Mouse (Mus musculus): ENCODE data around the gene Vrk1. TPM values are rescaled to one million over a fixed set of nuclear protein-coding genes. Genes with fewer than 3 reads are reported as not detected.
A peak's percentile ranks its signal among the peaks of the same experiment; 100 is the strongest.

Vrk1 gene
- total and polyA plus RNA-seq, 3 experiments, result 55.2 to 124 (median 69.1) TPM

DNA sequence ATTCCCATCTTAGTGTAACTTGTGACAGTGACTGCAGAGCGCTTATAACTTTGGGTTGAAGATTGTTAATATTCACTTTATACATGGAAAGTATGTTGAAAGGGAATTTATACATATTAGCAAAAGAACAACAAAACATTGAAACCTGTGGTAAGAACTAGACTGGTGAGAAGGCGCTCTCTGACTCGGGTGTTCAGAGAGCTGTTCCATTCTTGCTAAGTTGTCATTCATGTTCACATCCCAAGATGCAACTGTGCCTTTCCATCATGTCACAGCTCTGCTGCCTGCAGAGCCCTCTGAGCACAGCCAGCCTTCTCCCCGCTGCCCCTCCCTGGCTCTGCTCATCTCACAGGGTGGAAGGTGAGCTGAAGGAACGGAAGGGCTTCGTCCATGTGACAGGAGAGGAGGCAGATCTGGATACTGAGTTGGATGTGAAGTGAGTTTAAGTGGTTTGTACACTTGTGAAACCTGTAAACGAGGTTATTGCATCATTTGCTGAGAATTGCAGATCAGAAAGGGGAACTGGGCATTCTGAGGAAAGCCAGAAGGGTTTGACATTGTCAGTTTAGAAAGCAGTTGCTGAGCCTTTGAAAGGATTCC is 20.2 kb downstream of the Vrk1 start:
- Histone ChIP-seq H3K9ac (ENCODE audit: insufficient read depth, low read depth) (peak overlapping the region; percentile 54; the same call in 1 of the 2 replicates), H3K9me3 (replicated peaks; ENCODE audit: low read length) (peaks cover 6% of the 10 kb centered on the region), H3K27me3 (replicated peaks) (no peaks in the 10 kb centered on the region), H3K27ac (ENCODE audit: insufficient read depth, low read depth) (peak overlapping the region; percentile 95), H3K4me3 (replicated peaks in 1 of 3; ENCODE audit: low read depth in 2 of 3, low read length in 2 of 3, poor library complexity in 1 of 3) (peak overlapping the region in 2 of 3 experiments; percentile 1 to 34), H3K36me3 (replicated peaks in 1 of 2; ENCODE audit: control insufficient read depth in 1 of 2, insufficient read depth in 1 of 2, low read length in 1 of 2) (peaks cover 4 to 44% of the 10 kb centered on the region in 2 experiments), H3K4me1 (ENCODE audit: control insufficient read depth in 1 of 2, insufficient read depth in 2 of 2) (peaks cover 20 to 75% of the 10 kb centered on the region in 2 experiments), H3K79me2 (replicated peaks; ENCODE audit: control insufficient read depth, extremely low read depth, insufficient read depth, poor library complexity, severe bottlenecking) (peaks cover 46% of the 10 kb centered on the region), H3K4me2 (ENCODE audit: insufficient read depth, low read depth, poor library complexity, severe bottlenecking) (peak overlapping the region; percentile 74)
- peak; percentile 80 for DNase-seq (ENCODE audit: extremely low read depth)
- in situ Hi-C loops (cut with MboI; ENCODE audit: low pct_ligation_motif_present, low pct_unique_long_range_greater_than_20kb, low sequenced_read_pairs) (no loop called here), dilution Hi-C loops (cut with MboI; ENCODE audit: extremely low pct_ligation_motif_present, extremely low pct_unique_long_range_greater_than_20kb, low sequenced_read_pairs) (no loop called here)
- TF ChIP-seq RCOR1 (conservative IDR thresholded peaks at IDR 0.05; ENCODE audit: low read depth, low read length) (peak; percentile 85; the same call in 1 of the 2 replicates), MXI1 (IDR thresholded peaks at IDR 0.05; ENCODE audit: low read depth, low read length) (peak; percentile 63), JUN (IDR thresholded peaks at IDR 0.05; ENCODE audit: insufficient read depth, low read depth, low read length) (peak; percentile 72), NELFE (IDR thresholded peaks at IDR 0.05; ENCODE audit: low read depth, low read length) (peak; percentile 55; the same call in 1 of the 2 replicates), POLR2AphosphoS2 (IDR thresholded peaks at IDR 0.05; ENCODE audit: low read depth, low read length) (no peak), MAFK (IDR thresholded peaks at IDR 0.05; ENCODE audit: insufficient replicate concordance, low read length) (peak; percentile 74; the same call in 1 of the 2 replicates), ELF1 (IDR thresholded peaks at IDR 0.05; ENCODE audit: low read depth, low read length) (no peak), TCF12 (IDR thresholded peaks at IDR 0.05; ENCODE audit: low read depth, low read length) (peak; percentile 66; the same call in 1 of the 2 replicates), EP300 (IDR thresholded peaks at IDR 0.05; ENCODE audit: low read length) (peak; percentile 93), BHLHE40 (IDR thresholded peaks at IDR 0.05; ENCODE audit: low read depth, low read length) (peak; percentile 46; the same call in 1 of the 2 replicates), ETS1 (conservative IDR thresholded peaks at IDR 0.05; ENCODE audit: low read depth, low read length) (peak; percentile 73), IRF4 (IDR thresholded peaks at IDR 0.05; ENCODE audit: low read depth, low read length) (peak; percentile 97), PAX5 (IDR thresholded peaks at IDR 0.05; ENCODE audit: low read length) (no peak), USF2 (conservative IDR thresholded peaks at IDR 0.05; ENCODE audit: low read depth, low read length) (no peak), NRF1 (IDR thresholded peaks at IDR 0.05; ENCODE audit: low read depth, low read length) (0 out of 2 replicates have a peak, but pooled peaks have one; percentile 10), MYC (IDR thresholded peaks at IDR 0.05; ENCODE audit: low read depth, low read length) (peak; percentile 91), POLR2A (IDR thresholded peaks at IDR 0.05; ENCODE audit: low read depth, low read length) (peak; percentile 50), SIN3A (IDR thresholded peaks at IDR 0.05; ENCODE audit: low read length) (peak; percentile 84), MEF2A (IDR thresholded peaks at IDR 0.05; ENCODE audit: borderline replicate concordance, low read depth, low read length) (peak; percentile 86), TBP (conservative IDR thresholded peaks at IDR 0.05; ENCODE audit: low read depth, low read length) (peak; percentile 76; the same call in 1 of the 2 replicates), UBTF (IDR thresholded peaks at IDR 0.05; ENCODE audit: low read depth, low read length) (no peak), MAX (IDR thresholded peaks at IDR 0.05; ENCODE audit: low read length) (peak; percentile 55; the same call in 1 of the 2 replicates), HCFC1 (IDR thresholded peaks at IDR 0.05; ENCODE audit: low read depth, low read length) (peak; percentile 51), JUND (conservative IDR thresholded peaks at IDR 0.05; ENCODE audit: low read depth, low read length) (peak; percentile 85), CHD2 (IDR thresholded peaks at IDR 0.05; ENCODE audit: low read length) (peak; percentile 72; the same call in 1 of the 2 replicates)

Data from CH12.LX (cell line).